Mouse (Mus musculus) cortical plate, adult 2 months (tissue): ENCODE results near the gene Hdgfl3. TPM values are rescaled to one million over a fixed set of nuclear protein-coding genes. Genes with fewer than 3 reads are reported as not detected.

Experiments
- H3K27ac ChIP-seq: fragments of 200-500 bp; 2 replicates; pipeline ENCODE4 v1.5.1; 2012; ENCODE audit warnings: low read length, control low read depth, inconsistent platforms; ENCODE audit not compliant: insufficient read depth
- H3K4me1 ChIP-seq: fragments of 200-500 bp; 2 replicates; pipeline ENCODE4 v1.6.1; 2011; ENCODE audit warnings: low read length; ENCODE audit not compliant: control insufficient read depth, insufficient read depth
- H3K4me3 ChIP-seq: fragments of 200-500 bp; 2 replicates; pipeline ENCODE4 v1.5.1; 2011; ENCODE audit warnings: mild to moderate bottlenecking, low read length, control low read depth; ENCODE audit not compliant: insufficient read depth
- CTCF ChIP-seq: fragments of 200-500 bp; IDR thresholded peaks from 2 replicates; pipeline ENCODE4 v1.5.1; 2011; ENCODE audit warnings: mild to moderate bottlenecking, control low read depth, low read length; ENCODE audit not compliant: insufficient read depth; ENCODE audit errors: extremely low read depth
- POLR2A ChIP-seq: fragments of 200-500 bp; IDR thresholded peaks from 2 replicates; pipeline ENCODE4 v1.6.1; 2011; ENCODE audit warnings: mild to moderate bottlenecking, low read length, control low read depth; ENCODE audit not compliant: insufficient read depth; ENCODE audit errors: extremely low read depth
- polyA plus RNA-seq: library from polyadenylated mRNA; depleted of rRNA; stranded (reverse); fragments of >200 nt; gene quantifications from 2 replicates; pipeline ENCODE4 v1.2.3, GENCODE M21; 2012

Gene Hdgfl3
- polyA plus RNA-seq, 1 experiment: 40.4 TPM

- no peak overlapping the region for H3K4me3 ChIP-seq
- no peak overlapping the region for H3K27ac ChIP-seq
- H3K4me1 ChIP-seq: 0 out of 2 replicates have a peak, but pooled peaks cover 1% of the 10 kb centered on the region
- TF ChIP-seq CTCF: no peak
- no peak for TF ChIP-seq POLR2A
These were observed 84.6 kb downstream of the Hdgfl3 start for GRCm38 (mm10) chr7:81849633-81850032.

GRCm38 (mm10) chr7:81849214-81849613 lies 85.1 kb downstream of the Hdgfl3 start:
- TF ChIP-seq CTCF (no peak), POLR2A (no peak)
- Histone ChIP-seq H3K4me3 (no peak overlapping the region), H3K4me1 (0 out of 2 replicates have a peak, but pooled peaks cover 1% of the 10 kb centered on the region), H3K27ac (no peak overlapping the region)

- H3K27ac ChIP-seq: no peak overlapping the region
- TF ChIP-seq POLR2A (no peak), CTCF (no peak)
- no peaks in the 10 kb centered on the region for H3K4me1 ChIP-seq
- H3K4me3 ChIP-seq: no peak overlapping the region
These were observed 86.5 kb downstream of the Hdgfl3 start for GRCm38 (mm10) chr7:81847777-81848176.

GRCm38 (mm10) chr7:81847010-81847409 lies 87.3 kb downstream of the Hdgfl3 start:
- Histone ChIP-seq H3K27ac (no peak overlapping the region), H3K4me3 (no peak overlapping the region), H3K4me1 (no peaks in the 10 kb centered on the region)
- TF ChIP-seq CTCF (no peak), POLR2A (no peak)

GRCm38 (mm10) chr7:81846008-81846407 lies 88.3 kb downstream of the Hdgfl3 start:
- H3K4me1 ChIP-seq: peaks cover 5% of the 10 kb centered on the region

GRCm38 (mm10) chr7:81845313-81845712 lies 89.0 kb downstream of the Hdgfl3 start:
- H3K27ac ChIP-seq: no peak overlapping the region
- no peak for TF ChIP-seq POLR2A
- TF ChIP-seq CTCF: no peak

More at GRCm38 (mm10) chr7:81846008-81846407, 88.3 kb downstream of the Hdgfl3 start:
- Histone ChIP-seq H3K4me3 (no peak overlapping the region), H3K27ac (no peak overlapping the region)
- TF ChIP-seq POLR2A (no peak), CTCF (no peak)

GRCm38 (mm10) chr7:81844801-81845200 lies 89.5 kb downstream of the Hdgfl3 start:
- Histone ChIP-seq H3K4me3 (no peak overlapping the region), H3K27ac (no peak overlapping the region), H3K4me1 (peaks cover 11% of the 10 kb centered on the region)
- TF ChIP-seq POLR2A (no peak), CTCF (no peak)

More at GRCm38 (mm10) chr7:81845313-81845712, 89.0 kb downstream of the Hdgfl3 start:
- Histone ChIP-seq H3K4me1 (peaks cover 10% of the 10 kb centered on the region), H3K4me3 (no peak overlapping the region)

GRCm38 (mm10) chr7:81843903-81844302 lies 90.4 kb downstream of the Hdgfl3 start:
- TF ChIP-seq CTCF (no peak), POLR2A (no peak)
- Histone ChIP-seq H3K27ac (no peak overlapping the region), H3K4me1 (peaks cover 14% of the 10 kb centered on the region), H3K4me3 (no peak overlapping the region)

GRCm38 (mm10) chr7:81842998-81843397 lies 91.3 kb downstream of the Hdgfl3 start:
- peaks cover 14% of the 10 kb centered on the region for H3K4me1 ChIP-seq
- H3K4me3 ChIP-seq: no peak overlapping the region
- no peak overlapping the region for H3K27ac ChIP-seq
- no peak for TF ChIP-seq CTCF
- no peak for TF ChIP-seq POLR2A

- TF ChIP-seq CTCF (no peak), POLR2A (no peak)
- Histone ChIP-seq H3K4me1 (peaks cover 14% of the 10 kb centered on the region), H3K27ac (no peak overlapping the region)
These were observed 92.1 kb downstream of the Hdgfl3 start for GRCm38 (mm10) chr7:81842141-81842540.

GRCm38 (mm10) chr7:81841439-81841838 lies 92.8 kb downstream of the Hdgfl3 start:
- no peak overlapping the region for H3K4me3 ChIP-seq
- TF ChIP-seq CTCF (no peak), POLR2A (no peak)
- H3K27ac ChIP-seq: peak overlapping the region; percentile 58
- peaks cover 14% of the 10 kb centered on the region for H3K4me1 ChIP-seq

More at GRCm38 (mm10) chr7:81842141-81842540, 92.1 kb downstream of the Hdgfl3 start:
- no peak overlapping the region for H3K4me3 ChIP-seq
